Mouse (Mus musculus) embryonic facial prominence, embryonic 14.5 days (tissue): ENCODE measurements around the gene Nkx2-4. TPM values are rescaled to one million over a fixed set of nuclear protein-coding genes. Genes with fewer than 3 reads are reported as not detected.

Experiments
- ATAC-seq: fragments of 200-750 bp; cut with Nextera tagmentation; 2 replicates; pipeline ENCODE4 v1.8.0; 2017; ENCODE audit warnings: low read depth, moderate number of reproducible peaks, moderate TSS enrichment
- DNase-seq: peaks from one replicate; pipeline ENCODE4 v3.0.0-alpha.2; 2015; ENCODE audit warnings: low spot score
- H3K27ac ChIP-seq: fragments of 300-500 bp; sonication (generic); replicated peaks from 2 replicates; pipeline ENCODE4 v1.5.1; 2014; ENCODE audit warnings: low read depth, mild to moderate bottlenecking, low read length, moderate library complexity
- H3K27me3 ChIP-seq: fragments of 300-500 bp; sonication (generic); replicated peaks from 2 replicates; pipeline ENCODE4 v1.6.1; 2014; ENCODE audit warnings: low read length; ENCODE audit not compliant: control insufficient read depth, insufficient read depth
- H3K36me3 ChIP-seq: fragments of 300-500 bp; sonication (generic); 2 replicates; pipeline ENCODE4 v1.6.1; 2014; ENCODE audit warnings: low read length, mixed read lengths; ENCODE audit not compliant: control insufficient read depth, insufficient read depth
- H3K4me1 ChIP-seq: fragments of 300-500 bp; sonication (generic); 2 replicates; pipeline ENCODE4 v1.6.1; 2014; ENCODE audit warnings: antibody characterized with exemption, low read length; ENCODE audit not compliant: control insufficient read depth, insufficient read depth
- H3K4me2 ChIP-seq: fragments of 300-500 bp; sonication (generic); 2 replicates; pipeline ENCODE4 v1.6.1; 2014; ENCODE audit warnings: low read depth, mild to moderate bottlenecking, low read length, moderate library complexity, mixed read lengths
- H3K4me3 ChIP-seq: fragments of 300-500 bp; sonication (generic); 2 replicates; pipeline ENCODE4 v1.5.1; 2014; ENCODE audit warnings: low read depth, mild to moderate bottlenecking, low read length
- H3K9ac ChIP-seq: fragments of 300-500 bp; sonication (generic); 2 replicates; pipeline ENCODE4 v1.6.1; 2014; ENCODE audit warnings: low read depth, mild to moderate bottlenecking, low read length, moderate library complexity, mixed read lengths
- H3K9me3 ChIP-seq: fragments of 300-500 bp; sonication (generic); 2 replicates; pipeline ENCODE4 v1.6.1; 2016; ENCODE audit warnings: low read length; ENCODE audit not compliant: control insufficient read depth
- WGBS: fragments of 180-500 bp; shearing (Covaris S2); extraction: QIAGEN DNeasy Blood & Tissue Kit; methylation state at CpG from one replicate; pipeline ENCODE4 v1.1.7; 2014; 5-methylcytosine and 5-hydroxymethylcytosine counted together
- polyA plus RNA-seq: library from polyadenylated mRNA; unstranded; fragments of >200 nt; fragmentation: Nextera tagmentation; extraction: Ambion mirVana; gene quantifications from 2 replicates; pipeline ENCODE4 v1.2.1, GENCODE M21; 2014

The Nkx2-4 gene
- polyA plus RNA-seq: not detected in 2 replicates

DNA sequence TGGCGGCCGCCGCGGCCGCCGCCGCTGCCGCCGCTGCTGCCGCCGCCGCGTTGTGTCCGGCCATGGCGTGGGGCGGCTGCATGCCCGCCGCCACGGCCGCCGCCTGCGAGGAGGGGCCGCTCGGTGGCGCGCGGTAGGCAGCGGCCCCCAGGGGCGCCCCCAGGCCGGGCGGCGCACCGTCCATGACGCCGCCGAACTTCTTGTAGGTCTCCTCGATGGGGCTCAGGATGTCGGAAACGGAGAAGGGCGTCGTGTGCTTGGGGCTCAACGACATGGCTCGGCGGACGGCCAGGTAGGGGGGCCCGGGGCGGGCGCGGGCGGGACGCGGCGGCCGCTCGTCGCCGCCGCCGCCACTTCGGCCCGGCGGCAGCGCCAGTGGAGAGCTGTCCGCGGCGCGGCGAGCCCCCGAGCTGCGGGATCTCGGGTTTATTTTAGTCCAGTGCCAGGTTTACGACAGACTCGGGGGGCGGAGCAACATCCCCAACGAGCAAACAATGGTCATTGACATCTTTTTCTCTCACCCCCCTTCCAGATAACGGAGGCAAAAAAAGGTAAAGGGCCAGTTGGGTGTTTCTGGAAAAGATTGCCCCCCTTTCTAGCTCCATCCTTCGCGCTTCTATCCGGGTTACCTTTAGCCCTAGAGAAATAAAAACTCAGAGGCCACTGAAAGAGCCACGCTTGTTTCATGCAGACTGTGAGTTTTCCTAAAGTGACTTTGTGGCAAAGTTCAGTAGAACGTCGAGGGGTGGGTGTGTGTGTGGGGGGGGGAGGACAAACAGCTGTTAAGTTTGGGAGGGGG, at the start of gene Nkx2-4:
Nkx2-4 (minus strand) TSS at position 374 of the 799 bp plus-strand sequence.
- H3K4me3 ChIP-seq: peak within 1 kb of the TSS; percentile 36
- H3K27ac ChIP-seq: no peak within 1 kb of the TSS
- no peak for DNase-seq
- H3K4me2 ChIP-seq: peak within 1 kb of the TSS; percentile 51
- no peaks in the 10 kb centered on the region for H3K36me3 ChIP-seq
- no peaks in the 10 kb centered on the region for H3K4me1 ChIP-seq
- no peaks in the 10 kb centered on the region for H3K9me3 ChIP-seq
- ATAC-seq: 0 out of 2 replicates have a peak, but pooled peaks have one; percentile 17
- WGBS: 2% methylated on average over 43 of the region's 82 CpGs
- peaks cover 85% of the 10 kb centered on the region for H3K27me3 ChIP-seq
- no peak within 1 kb of the TSS; the same call in 1 of the 2 replicates for H3K9ac ChIP-seq

DNA sequence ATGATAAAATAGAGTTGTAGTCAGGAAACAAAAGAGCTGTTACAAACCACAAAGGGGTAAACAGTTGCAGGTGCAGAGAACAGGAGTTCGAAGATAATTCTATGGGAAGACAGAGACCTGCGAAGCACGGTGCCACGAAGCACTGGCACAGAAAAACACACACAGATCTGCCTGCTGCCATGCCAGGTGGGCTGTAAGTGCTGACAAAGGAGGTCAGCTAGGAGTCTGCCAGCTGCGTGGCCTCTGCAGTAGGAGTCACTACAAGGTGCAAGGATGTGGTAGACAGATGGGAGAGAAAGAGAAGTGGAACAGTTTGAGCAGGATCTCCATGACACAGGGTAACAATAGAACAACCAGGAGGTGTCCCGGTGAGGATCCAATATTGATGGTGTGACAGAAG, 42.1 kb upstream of the Nkx2-4 start:
- no peaks in the 10 kb centered on the region for H3K36me3 ChIP-seq
- DNase-seq (no peak), ATAC-seq (no peak)
- no peak overlapping the region for H3K4me3 ChIP-seq
- H3K4me1 ChIP-seq: no peaks in the 10 kb centered on the region
- H3K27ac ChIP-seq: no peak overlapping the region
- no peaks in the 10 kb centered on the region for H3K9me3 ChIP-seq
- 79% methylated on average over 6 of the region's 6 CpGs for WGBS
- no peak overlapping the region for H3K9ac ChIP-seq
- H3K27me3 ChIP-seq: no peaks in the 10 kb centered on the region
- H3K4me2 ChIP-seq: no peak overlapping the region

DNA sequence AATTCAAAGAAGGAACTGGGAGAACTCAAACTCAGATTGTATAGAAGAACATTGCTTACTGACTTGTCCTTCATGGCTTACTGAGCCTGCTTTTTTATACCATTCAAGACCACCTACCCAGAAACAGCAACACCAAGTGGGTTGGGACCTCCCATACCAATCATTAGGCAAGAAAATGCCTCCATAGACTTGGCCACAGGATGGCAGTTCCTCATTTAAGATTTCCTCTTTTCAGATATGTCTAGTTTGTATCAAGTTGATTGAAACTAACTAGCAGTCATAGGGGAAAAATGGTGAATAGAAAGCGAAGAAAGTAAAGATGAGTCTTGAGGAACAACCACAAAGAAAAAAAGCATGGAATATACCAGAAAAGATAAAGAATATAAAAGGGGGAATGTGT, 34.5 kb upstream of the Nkx2-4 start:
- Histone ChIP-seq H3K27me3 (no peaks in the 10 kb centered on the region), H3K36me3 (no peaks in the 10 kb centered on the region), H3K9ac (no peak overlapping the region), H3K9me3 (no peaks in the 10 kb centered on the region), H3K27ac (no peak overlapping the region), H3K4me3 (no peak overlapping the region), H3K4me2 (no peak overlapping the region), H3K4me1 (no peaks in the 10 kb centered on the region)
- DNase-seq (no peak), ATAC-seq (no peak)
- WGBS: 86% methylated on average over 1 of the region's 1 CpGs

GRCm38 (mm10) chr2:147086441-147086840, 1.2 kb upstream of the Nkx2-4 start:
- H3K4me3 ChIP-seq: no peak overlapping the region
- WGBS: 17% methylated on average over 5 of the region's 5 CpGs
- no peak for ATAC-seq
- no peak overlapping the region for H3K4me2 ChIP-seq
- no peak overlapping the region for H3K27ac ChIP-seq
- peaks cover 75% of the 10 kb centered on the region for H3K27me3 ChIP-seq
- no peaks in the 10 kb centered on the region for H3K36me3 ChIP-seq
- H3K4me1 ChIP-seq: no peaks in the 10 kb centered on the region
- H3K9me3 ChIP-seq: no peaks in the 10 kb centered on the region
- no peak overlapping the region for H3K9ac ChIP-seq
- no peak for DNase-seq

DNA sequence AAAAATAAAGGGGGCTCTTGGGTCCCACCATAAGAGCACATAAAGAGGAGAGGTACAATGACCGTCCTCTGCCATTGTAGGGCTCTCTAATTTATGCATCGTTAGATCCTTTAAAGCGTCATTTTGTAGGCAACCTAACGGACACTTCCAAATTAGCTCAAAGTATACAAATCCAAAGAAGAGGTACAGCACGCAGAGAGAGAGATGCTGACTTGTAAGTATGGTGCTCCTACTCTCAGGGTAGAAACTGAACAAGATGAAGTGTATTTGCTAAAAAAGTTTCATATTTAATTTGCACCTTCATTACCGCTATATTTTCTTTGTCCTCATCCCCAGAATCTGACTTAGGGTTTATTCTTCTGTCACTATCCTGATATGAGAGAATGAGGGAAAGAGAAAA, 692 bp upstream of the Nkx2-4 start:
- DNase-seq (no peak), ATAC-seq (no peak)
- 10% methylated on average over 6 of the region's 6 CpGs for WGBS
- no peak overlapping the region for H3K4me3 ChIP-seq
- H3K27ac ChIP-seq: no peak overlapping the region
- peaks cover 80% of the 10 kb centered on the region for H3K27me3 ChIP-seq
- H3K4me2 ChIP-seq: no peak overlapping the region
- no peaks in the 10 kb centered on the region for H3K4me1 ChIP-seq
- H3K9ac ChIP-seq: no peak overlapping the region
- no peaks in the 10 kb centered on the region for H3K36me3 ChIP-seq
- no peaks in the 10 kb centered on the region for H3K9me3 ChIP-seq

DNA sequence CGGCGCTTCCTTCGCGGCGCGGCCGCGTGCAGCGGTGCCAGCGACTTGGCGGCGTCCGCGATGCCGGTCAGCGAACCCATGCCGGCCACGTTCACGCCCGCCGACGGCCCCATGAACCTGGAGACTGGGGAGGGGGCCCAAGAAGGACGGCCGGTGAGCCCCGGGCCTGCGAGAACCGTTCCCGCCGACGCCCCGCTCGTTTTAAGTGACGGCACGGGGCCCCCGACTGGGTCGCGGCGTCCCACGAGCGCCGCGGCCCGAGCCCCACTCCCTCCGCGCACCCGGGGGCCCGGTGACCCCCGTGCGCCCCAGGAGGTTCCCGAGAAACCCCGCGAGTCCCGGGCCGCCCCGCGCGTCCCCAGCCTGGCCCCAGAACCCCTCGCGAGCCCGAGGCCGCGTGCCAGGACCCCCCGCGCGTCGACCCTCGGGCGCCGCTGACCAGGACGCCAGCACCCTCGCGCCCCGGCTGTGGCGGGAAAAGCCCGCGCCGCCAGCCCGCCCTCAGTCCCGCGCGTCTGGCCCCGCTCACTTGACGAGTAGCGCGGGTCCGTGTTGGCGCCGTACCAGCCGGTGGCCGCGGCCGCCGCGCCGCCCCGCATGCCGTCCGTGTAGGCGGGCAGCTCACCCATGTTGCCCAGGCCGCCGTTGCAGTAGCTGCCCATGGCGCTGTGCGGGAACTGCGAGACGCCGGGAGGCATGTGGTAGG, 726 bp downstream of the Nkx2-4 start:
- H3K27ac ChIP-seq: no peak overlapping the region
- under 1% methylated on average over 32 of the region's 106 CpGs for WGBS
- H3K27me3 ChIP-seq: peaks cover 86% of the 10 kb centered on the region
- peak overlapping the region; percentile 51 for H3K4me2 ChIP-seq
- H3K9ac ChIP-seq: no peak overlapping the region
- ATAC-seq (peak; percentile 31; the same call in 1 of the 2 replicates), DNase-seq (no peak)
- no peaks in the 10 kb centered on the region for H3K9me3 ChIP-seq
- H3K4me1 ChIP-seq: no peaks in the 10 kb centered on the region
- no peaks in the 10 kb centered on the region for H3K36me3 ChIP-seq
- peak overlapping the region; percentile 36 for H3K4me3 ChIP-seq

- no peaks in the 10 kb centered on the region for H3K9me3 ChIP-seq
- peak overlapping the region; percentile 36 for H3K4me3 ChIP-seq
- H3K9ac ChIP-seq: no peak overlapping the region
- DNase-seq (peak; percentile 27), ATAC-seq (peak; percentile 37; the same call in 1 of the 2 replicates)
- 1% methylated on average over 46 of the region's 72 CpGs for WGBS
- H3K27ac ChIP-seq: no peak overlapping the region
- H3K4me1 ChIP-seq: no peaks in the 10 kb centered on the region
- H3K36me3 ChIP-seq: no peaks in the 10 kb centered on the region
- peaks cover 90% of the 10 kb centered on the region for H3K27me3 ChIP-seq
- H3K4me2 ChIP-seq: peak overlapping the region; percentile 51
Observed at GRCm38 (mm10) chr2:147083471-147084365, 1.5 kb downstream of the Nkx2-4 start.

- Histone ChIP-seq H3K9ac (no peak overlapping the region), H3K36me3 (peaks cover 5% of the 10 kb centered on the region; the same call in 1 of the 2 replicates), H3K27me3 (peaks cover 77% of the 10 kb centered on the region), H3K4me2 (no peak overlapping the region), H3K27ac (no peak overlapping the region), H3K4me1 (no peaks in the 10 kb centered on the region), H3K4me3 (no peak overlapping the region), H3K9me3 (no peaks in the 10 kb centered on the region)
- 63% methylated on average over 4 of the region's 4 CpGs for WGBS
- ATAC-seq (no peak), DNase-seq (no peak)
Observed at GRCm38 (mm10) chr2:147082391-147082790, 2.9 kb downstream of the Nkx2-4 start.
